Mouse (Mus musculus): ENCODE measurements around the gene Olfr548-ps1.

DNA sequence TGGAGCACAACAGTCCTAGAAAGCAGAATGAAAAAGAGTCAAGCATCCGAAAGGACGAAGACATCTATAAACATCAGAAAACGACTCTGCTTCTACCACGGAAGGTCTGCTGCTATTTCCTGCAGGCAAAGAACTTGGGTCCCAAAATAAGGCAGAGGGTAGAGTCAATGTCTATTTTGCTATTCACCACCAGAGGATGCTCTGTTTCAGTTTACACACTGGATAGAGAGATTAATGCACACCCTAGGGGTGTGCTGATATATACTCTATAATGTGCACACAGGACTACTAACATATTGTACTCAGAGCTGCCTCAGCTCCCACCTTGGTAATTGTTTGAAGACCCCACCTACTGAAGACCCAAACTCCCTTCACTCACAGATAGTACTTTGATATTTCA, 25.5 kb downstream of the Olfr548-ps1 start:
- TF ChIP-seq CTCF (IDR thresholded peaks at IDR 0.05; ENCODE audit: control insufficient read depth, insufficient read depth, low read length) (no peak), POLR2A (IDR thresholded peaks at IDR 0.05; ENCODE audit: borderline replicate concordance, control insufficient read depth, low read depth, low read length) (no peak)

Measured in bone marrow, adult 2 months (tissue).